Mouse (Mus musculus) forebrain, postnatal 0 days (tissue): Measurements from ENCODE around the gene St3gal3. TPM values are rescaled to one million over a fixed set of nuclear protein-coding genes. Genes with fewer than 3 reads are reported as not detected.

Source experiments
- ATAC-seq: fragments of 200-750 bp; cut with Nextera tagmentation; 2 replicates; pipeline ENCODE4 v1.8.0; 2017; ENCODE audit warnings: mild to moderate bottlenecking, moderate library complexity
- DNase-seq: peaks from one replicate; pipeline ENCODE4 v3.0.0-alpha.2; 2015
- H3K27ac ChIP-seq: fragments of 300-500 bp; sonication (generic); 2 replicates; pipeline ENCODE4 v1.5.1; 2014; ENCODE audit warnings: low read depth, mild to moderate bottlenecking, antibody characterized with exemption, low read length, moderate library complexity, mixed read lengths
- H3K27me3 ChIP-seq: fragments of 300-500 bp; sonication (generic); 2 replicates; pipeline ENCODE4 v1.6.1; 2014; ENCODE audit warnings: mild to moderate bottlenecking, low read length, mixed read lengths; ENCODE audit not compliant: insufficient read depth
- H3K36me3 ChIP-seq: fragments of 300-500 bp; sonication (generic); 2 replicates; pipeline ENCODE4 v1.6.1; 2014; ENCODE audit warnings: mild to moderate bottlenecking, moderate library complexity; ENCODE audit not compliant: insufficient read depth
- H3K4me1 ChIP-seq: fragments of 300-500 bp; sonication (generic); 2 replicates; pipeline ENCODE4 v1.6.1; 2014; ENCODE audit warnings: antibody characterized with exemption; ENCODE audit not compliant: insufficient read depth
- H3K4me2 ChIP-seq: fragments of 300-500 bp; sonication (generic); 2 replicates; pipeline ENCODE4 v1.6.1; 2014; ENCODE audit warnings: low read depth, mild to moderate bottlenecking, moderate library complexity
- H3K4me3 ChIP-seq: fragments of 300-500 bp; sonication (generic); 2 replicates; pipeline ENCODE4 v1.5.1; 2014; ENCODE audit warnings: low read depth, low read length, mixed read lengths
- H3K9ac ChIP-seq: fragments of 300-500 bp; sonication (generic); 2 replicates; pipeline ENCODE4 v1.6.1; 2014; ENCODE audit warnings: mild to moderate bottlenecking
- H3K9me3 ChIP-seq: fragments of 300-500 bp; sonication (generic); 2 replicates; pipeline ENCODE4 v1.6.1; 2016; ENCODE audit warnings: low read length
- CTCF ChIP-seq: sonication (generic); IDR thresholded peaks from 2 replicates; pipeline ENCODE4 v1.5.1; 2016; ENCODE audit warnings: antibody characterized with exemption, control low read depth, low read depth
- WGBS: fragments of 180-500 bp; shearing (Covaris S2); extraction: QIAGEN DNeasy Blood & Tissue Kit; methylation state at CpG from one replicate; pipeline ENCODE4 v1.1.7; 2014; 5-methylcytosine and 5-hydroxymethylcytosine counted together
- polyA plus RNA-seq: library from polyadenylated mRNA; unstranded; fragments of >200 nt; fragmentation: Nextera tagmentation; extraction: Ambion mirVana; gene quantifications from 2 replicates; pipeline ENCODE4 v1.2.1, GENCODE M21; 2015
- total RNA-seq: library from RNA; depleted of rRNA; stranded (reverse); fragments of >200 nt; gene quantifications from 2 replicates; pipeline ENCODE4 v1.2.3, GENCODE M21; 2014

St3gal3 gene
- total and polyA plus RNA-seq, 2 experiments from 2014 or later, result 11.2 to 36.1 TPM

DNA sequence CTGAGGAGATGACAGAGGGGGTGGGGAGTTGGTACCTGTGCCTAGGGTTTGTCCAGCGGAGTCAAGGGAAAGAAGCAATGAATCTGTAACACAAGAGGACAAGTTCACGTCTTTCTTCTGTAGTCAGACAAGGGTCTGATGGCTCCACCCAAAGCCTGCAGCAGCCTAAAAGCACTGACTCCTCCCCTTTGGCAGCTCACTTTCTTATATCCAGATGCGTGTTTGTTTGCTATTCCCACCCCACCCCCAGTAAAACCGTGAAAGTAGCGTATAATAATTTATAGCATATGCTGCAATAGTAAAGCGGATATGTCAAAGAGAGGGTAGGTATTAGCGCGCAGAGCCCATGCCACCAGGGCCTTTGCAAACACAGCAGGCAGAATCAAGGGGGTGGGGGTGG is 80.1 kb downstream of the St3gal3 start:
- WGBS, result 87% methylated on average over 8 of the region's 8 CpGs
- H3K36me3 ChIP-seq, result no peaks in the 10 kb centered on the region
- H3K27ac ChIP-seq, result no peak overlapping the region
- no peak for DNase-seq
- H3K4me1 ChIP-seq, result no peaks in the 10 kb centered on the region
- H3K27me3 ChIP-seq, result no peaks in the 10 kb centered on the region
- no peak for TF ChIP-seq CTCF
- H3K4me2 ChIP-seq, result no peak overlapping the region
- no peak overlapping the region for H3K9ac ChIP-seq
- H3K4me3 ChIP-seq, result no peak overlapping the region
- ATAC-seq, result no peak
- no peaks in the 10 kb centered on the region for H3K9me3 ChIP-seq

- H3K4me2 ChIP-seq, result no peak overlapping the region
- H3K27me3 ChIP-seq, result no peaks in the 10 kb centered on the region
- no peaks in the 10 kb centered on the region for H3K4me1 ChIP-seq
- H3K36me3 ChIP-seq, result no peaks in the 10 kb centered on the region
- no peak overlapping the region for H3K4me3 ChIP-seq
- H3K9me3 ChIP-seq, result no peaks in the 10 kb centered on the region
- no peak for ATAC-seq
- no peak overlapping the region for H3K27ac ChIP-seq
- DNase-seq, result no peak
- no peak overlapping the region for H3K9ac ChIP-seq
- no peak for TF ChIP-seq CTCF
- WGBS, result 89% methylated on average over 6 of the region's 6 CpGs
Observed at GRCm38 (mm10) chr4:118053904-118054303, 80.8 kb downstream of the St3gal3 start.

DNA sequence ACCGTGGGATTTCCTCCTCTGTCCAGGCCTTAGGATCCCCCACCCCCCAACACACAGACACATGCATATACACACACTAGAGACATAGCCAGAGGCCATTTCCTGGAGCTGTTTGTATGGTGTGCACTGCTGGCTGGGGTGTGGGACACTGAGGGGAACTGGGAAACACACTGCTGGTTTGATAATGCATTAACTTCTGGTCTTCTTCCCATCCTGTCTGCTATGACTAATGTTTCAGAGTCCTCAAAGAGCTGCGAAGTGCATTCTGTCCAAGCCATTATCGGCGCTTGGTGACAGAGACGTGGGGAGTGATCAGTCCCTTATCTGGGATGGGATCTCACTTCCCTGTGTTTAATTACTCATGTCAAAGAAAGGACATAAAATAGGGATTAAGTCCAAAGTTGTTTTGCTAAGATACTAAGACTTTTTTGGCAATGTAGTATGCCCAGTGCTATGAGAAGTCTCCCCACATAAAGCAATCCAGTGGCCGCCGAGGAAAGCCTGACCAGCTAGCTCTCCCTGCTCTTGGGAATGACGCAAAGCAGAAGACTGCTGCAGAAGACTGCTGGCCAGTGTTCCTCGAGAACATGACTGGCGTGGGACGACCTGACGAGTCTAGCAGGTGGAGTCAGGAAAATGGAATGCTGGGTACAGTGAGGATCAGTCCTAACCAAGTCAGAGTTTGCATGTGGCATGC is 85.0 kb downstream of the St3gal3 start:
- H3K27ac ChIP-seq, result no peak overlapping the region
- DNase-seq, result no peak
- H3K4me1 ChIP-seq, result no peaks in the 10 kb centered on the region
- no peak overlapping the region for H3K4me2 ChIP-seq
- H3K4me3 ChIP-seq, result no peak overlapping the region
- no peaks in the 10 kb centered on the region for H3K36me3 ChIP-seq
- no peaks in the 10 kb centered on the region for H3K27me3 ChIP-seq
- no peaks in the 10 kb centered on the region for H3K9me3 ChIP-seq
- TF ChIP-seq CTCF, result no peak
- H3K9ac ChIP-seq, result no peak overlapping the region
- no peak for ATAC-seq
- 82% methylated on average over 12 of the region's 12 CpGs for WGBS

- no peak for TF ChIP-seq CTCF
- H3K4me1 ChIP-seq, result no peaks in the 10 kb centered on the region
- H3K9ac ChIP-seq, result no peak overlapping the region
- DNase-seq (no peak), ATAC-seq (no peak)
- H3K27ac ChIP-seq, result no peak overlapping the region
- H3K9me3 ChIP-seq, result no peaks in the 10 kb centered on the region
- H3K27me3 ChIP-seq, result no peaks in the 10 kb centered on the region
- WGBS, result 74% methylated on average over 9 of the region's 9 CpGs
- no peaks in the 10 kb centered on the region for H3K36me3 ChIP-seq
- no peak overlapping the region for H3K4me3 ChIP-seq
- no peak overlapping the region for H3K4me2 ChIP-seq
Observed at GRCm38 (mm10) chr4:118044510-118044909, 90.2 kb downstream of the St3gal3 start.

- no peak for DNase-seq
- no peak overlapping the region for H3K4me2 ChIP-seq
- H3K4me3 ChIP-seq, result no peak overlapping the region
- 92% methylated on average over 8 of the region's 8 CpGs for WGBS
- ATAC-seq, result no peak
- no peaks in the 10 kb centered on the region for H3K36me3 ChIP-seq
- no peak overlapping the region for H3K27ac ChIP-seq
- no peak overlapping the region for H3K9ac ChIP-seq
- H3K9me3 ChIP-seq, result no peaks in the 10 kb centered on the region
- H3K27me3 ChIP-seq, result no peaks in the 10 kb centered on the region
- H3K4me1 ChIP-seq, result no peaks in the 10 kb centered on the region
- no peak for TF ChIP-seq CTCF
Observed at GRCm38 (mm10) chr4:118043331-118044002, 91.2 kb downstream of the St3gal3 start.

- WGBS, result 88% methylated on average over 7 of the region's 7 CpGs
Observed at GRCm38 (mm10) chr4:118042671-118043320, 91.9 kb downstream of the St3gal3 start.

DNA sequence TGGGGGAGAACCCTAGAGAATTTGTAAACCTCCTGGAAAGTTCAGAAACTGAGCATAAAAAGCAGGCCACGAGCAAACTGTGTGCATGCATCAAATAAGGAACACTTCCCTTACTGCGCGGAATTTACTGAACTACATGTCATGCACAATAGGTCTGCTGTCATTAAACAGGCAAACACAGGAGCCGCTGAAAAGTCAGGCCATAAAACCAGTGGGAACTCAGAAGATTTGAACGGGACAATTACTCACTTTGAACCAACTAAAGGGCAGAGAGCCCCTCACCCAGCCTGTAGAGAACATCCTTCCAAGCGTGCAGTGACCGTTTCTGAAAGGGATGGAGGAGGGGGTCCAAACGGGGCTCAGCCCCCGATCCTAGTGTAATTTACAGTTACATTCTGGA is 93.6 kb downstream of the St3gal3 start:
- WGBS, result 60% methylated on average over 9 of the region's 9 CpGs

More at GRCm38 (mm10) chr4:118042671-118043320, 91.9 kb downstream of the St3gal3 start:
- H3K4me3 ChIP-seq, result no peak overlapping the region
- no peaks in the 10 kb centered on the region for H3K27me3 ChIP-seq
- DNase-seq, result no peak
- H3K36me3 ChIP-seq, result no peaks in the 10 kb centered on the region
- H3K9me3 ChIP-seq, result no peaks in the 10 kb centered on the region
- no peak overlapping the region for H3K9ac ChIP-seq
- no peak overlapping the region for H3K4me2 ChIP-seq
- H3K27ac ChIP-seq, result no peak overlapping the region
- H3K4me1 ChIP-seq, result no peaks in the 10 kb centered on the region
- no peak for ATAC-seq
- TF ChIP-seq CTCF, result no peak

More for the DNA sequence above, 93.6 kb downstream of the St3gal3 start:
- Histone ChIP-seq H3K4me3 (no peak overlapping the region), H3K36me3 (no peaks in the 10 kb centered on the region), H3K27ac (no peak overlapping the region), H3K9ac (no peak overlapping the region), H3K27me3 (no peaks in the 10 kb centered on the region), H3K9me3 (no peaks in the 10 kb centered on the region), H3K4me2 (no peak overlapping the region), H3K4me1 (no peaks in the 10 kb centered on the region)
- ATAC-seq, result no peak
- no peak for DNase-seq
- no peak for TF ChIP-seq CTCF
